Mouse (Mus musculus): Measurements from ENCODE around the gene Hes2. TPM values are rescaled to one million over a fixed set of nuclear protein-coding genes. Genes with fewer than 3 reads are reported as not detected.

Gene Hes2
- total and polyA plus RNA-seq, 3 experiments, result 0.04 to 0.33 TPM; not detected in 1

DNA sequence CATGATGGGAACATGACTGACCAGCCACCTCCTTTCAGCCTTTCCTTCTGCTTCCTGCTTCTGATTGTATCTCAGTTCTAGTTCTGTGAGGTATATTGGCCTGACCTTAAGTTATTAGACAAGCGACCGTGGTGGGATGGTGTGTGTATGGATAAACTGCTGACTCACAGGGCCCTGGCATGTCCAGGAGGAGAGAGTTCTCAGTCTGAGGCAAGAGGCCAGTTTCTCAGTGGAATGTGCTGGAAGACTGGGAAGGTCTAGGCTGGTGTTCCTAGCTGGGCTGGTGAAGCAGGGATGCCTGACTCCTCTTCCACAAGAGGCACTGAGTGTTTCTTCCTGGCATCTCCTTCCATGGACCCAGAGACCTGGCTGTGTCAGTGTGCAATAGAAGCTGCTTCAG is 4.1 kb downstream of the Hes2 start:
- TF ChIP-seq TAL1 (conservative IDR thresholded peaks at IDR 0.05; ENCODE audit: low read depth, low read length), result no peak
- TF ChIP-seq CTCF (IDR thresholded peaks at IDR 0.05; ENCODE audit: low read depth, low read length), result no peak
- no peak for TF ChIP-seq POLR2AphosphoS5 (IDR thresholded peaks at IDR 0.05; ENCODE audit: insufficient replicate concordance, low read depth, low read length)
- no peak for TF ChIP-seq GATA2 (IDR thresholded peaks at IDR 0.05; ENCODE audit: borderline replicate concordance, low read depth, low read length)
- TF ChIP-seq GATA1 (IDR thresholded peaks at IDR 0.05; ENCODE audit: borderline replicate concordance, low read length), result no peak
- Histone ChIP-seq H3K4me3 (ENCODE audit: low read depth, low read length) (no peak overlapping the region), H3K4me1 (ENCODE audit: insufficient read depth, low read depth, low read length) (peaks cover 40% of the 10 kb centered on the region), H3K27me3 (ENCODE audit: insufficient read depth, low read length) (peaks cover 32% of the 10 kb centered on the region), H3K36me3 (replicated peaks) (no peaks in the 10 kb centered on the region), H3K9me3 (replicated peaks) (peaks cover 3% of the 10 kb centered on the region; the same call in 1 of the 2 replicates)
- ATAC-seq (ENCODE audit: extremely low read depth, insufficient number of reproducible peaks, low FRiP score, poor library complexity, severe bottlenecking) (no peak), DNase-seq (ENCODE audit: low spot score) (no peak)

GRCm38 (mm10) chr4:152165036-152165931 is 6.6 kb downstream of the Hes2 start:
- ATAC-seq (ENCODE audit: extremely low read depth, insufficient number of reproducible peaks, low FRiP score, poor library complexity, severe bottlenecking), result peak; percentile 56; the same call in 1 of the 2 replicates
- H3K27me3 ChIP-seq (ENCODE audit: insufficient read depth, low read length), result peaks cover 22% of the 10 kb centered on the region
- no peak for DNase-seq (ENCODE audit: low spot score)
- TF ChIP-seq CTCF (IDR thresholded peaks at IDR 0.05; ENCODE audit: low read depth, low read length) (peak; percentile 86), POLR2AphosphoS5 (IDR thresholded peaks at IDR 0.05; ENCODE audit: insufficient replicate concordance, low read depth, low read length) (no peak), GATA2 (IDR thresholded peaks at IDR 0.05; ENCODE audit: borderline replicate concordance, low read depth, low read length) (no peak), GATA1 (IDR thresholded peaks at IDR 0.05; ENCODE audit: borderline replicate concordance, low read length) (no peak), TAL1 (conservative IDR thresholded peaks at IDR 0.05; ENCODE audit: low read depth, low read length) (no peak)
- H3K9me3 ChIP-seq (replicated peaks), result peaks cover 3% of the 10 kb centered on the region; the same call in 1 of the 2 replicates
- no peak overlapping the region; the same call in 1 of the 2 replicates for H3K4me3 ChIP-seq (ENCODE audit: low read depth, low read length)
- H3K4me1 ChIP-seq (ENCODE audit: insufficient read depth, low read depth, low read length), result peaks cover 18% of the 10 kb centered on the region
- no peaks in the 10 kb centered on the region for H3K36me3 ChIP-seq (replicated peaks)

- peaks cover 6% of the 10 kb centered on the region; the same call in 1 of the 2 replicates for H3K9me3 ChIP-seq (replicated peaks)
- DNase-seq (ENCODE audit: low spot score), result no peak
- no peak for ATAC-seq (ENCODE audit: extremely low read depth, insufficient number of reproducible peaks, low FRiP score, poor library complexity, severe bottlenecking)
- H3K27me3 ChIP-seq (ENCODE audit: insufficient read depth, low read length), result peaks cover 12% of the 10 kb centered on the region; the same call in 1 of the 2 replicates
- no peaks in the 10 kb centered on the region for H3K36me3 ChIP-seq (replicated peaks)
- peaks cover 14% of the 10 kb centered on the region for H3K4me1 ChIP-seq (ENCODE audit: insufficient read depth, low read depth, low read length)
- H3K4me3 ChIP-seq (ENCODE audit: low read depth, low read length), result no peak overlapping the region
- TF ChIP-seq POLR2AphosphoS5 (IDR thresholded peaks at IDR 0.05; ENCODE audit: insufficient replicate concordance, low read depth, low read length), result no peak
- TF ChIP-seq GATA1 (IDR thresholded peaks at IDR 0.05; ENCODE audit: borderline replicate concordance, low read length), result no peak
- TF ChIP-seq GATA2 (IDR thresholded peaks at IDR 0.05; ENCODE audit: borderline replicate concordance, low read depth, low read length), result no peak
- no peak for TF ChIP-seq CTCF (IDR thresholded peaks at IDR 0.05; ENCODE audit: low read depth, low read length)
- TF ChIP-seq TAL1 (conservative IDR thresholded peaks at IDR 0.05; ENCODE audit: low read depth, low read length), result no peak
Measured at GRCm38 (mm10) chr4:152168052-152168451, 9.4 kb downstream of the Hes2 start.

- TF ChIP-seq GATA2 (IDR thresholded peaks at IDR 0.05; ENCODE audit: borderline replicate concordance, low read depth, low read length) (no peak), GATA1 (IDR thresholded peaks at IDR 0.05; ENCODE audit: borderline replicate concordance, low read length) (no peak), TAL1 (conservative IDR thresholded peaks at IDR 0.05; ENCODE audit: low read depth, low read length) (no peak), POLR2AphosphoS5 (IDR thresholded peaks at IDR 0.05; ENCODE audit: insufficient replicate concordance, low read depth, low read length) (no peak), CTCF (IDR thresholded peaks at IDR 0.05; ENCODE audit: low read depth, low read length) (no peak)
- Histone ChIP-seq H3K36me3 (replicated peaks) (no peaks in the 10 kb centered on the region), H3K4me3 (ENCODE audit: low read depth, low read length) (no peak overlapping the region), H3K4me1 (ENCODE audit: insufficient read depth, low read depth, low read length) (peaks cover 14% of the 10 kb centered on the region), H3K27me3 (ENCODE audit: insufficient read depth, low read length) (peaks cover 12% of the 10 kb centered on the region; the same call in 1 of the 2 replicates), H3K9me3 (replicated peaks) (peaks cover 6% of the 10 kb centered on the region)
- ATAC-seq (ENCODE audit: extremely low read depth, insufficient number of reproducible peaks, low FRiP score, poor library complexity, severe bottlenecking), result no peak
- DNase-seq (ENCODE audit: low spot score), result no peak
Measured at GRCm38 (mm10) chr4:152169103-152169502, 10.4 kb downstream of the Hes2 start.

- TF ChIP-seq GATA1 (IDR thresholded peaks at IDR 0.05; ENCODE audit: borderline replicate concordance, low read length) (no peak), POLR2AphosphoS5 (IDR thresholded peaks at IDR 0.05; ENCODE audit: insufficient replicate concordance, low read depth, low read length) (no peak), TAL1 (conservative IDR thresholded peaks at IDR 0.05; ENCODE audit: low read depth, low read length) (no peak), CTCF (IDR thresholded peaks at IDR 0.05; ENCODE audit: low read depth, low read length) (no peak), GATA2 (IDR thresholded peaks at IDR 0.05; ENCODE audit: borderline replicate concordance, low read depth, low read length) (no peak)
- Histone ChIP-seq H3K4me3 (ENCODE audit: low read depth, low read length) (no peak overlapping the region), H3K4me1 (ENCODE audit: insufficient read depth, low read depth, low read length) (peaks cover 9% of the 10 kb centered on the region), H3K27me3 (ENCODE audit: insufficient read depth, low read length) (peaks cover 12% of the 10 kb centered on the region; the same call in 1 of the 2 replicates), H3K9me3 (replicated peaks) (peaks cover 6% of the 10 kb centered on the region), H3K36me3 (replicated peaks) (no peaks in the 10 kb centered on the region)
- ATAC-seq (ENCODE audit: extremely low read depth, insufficient number of reproducible peaks, low FRiP score, poor library complexity, severe bottlenecking), result no peak
- no peak for DNase-seq (ENCODE audit: low spot score)
Measured at GRCm38 (mm10) chr4:152170286-152170685, 11.6 kb downstream of the Hes2 start.

DNA sequence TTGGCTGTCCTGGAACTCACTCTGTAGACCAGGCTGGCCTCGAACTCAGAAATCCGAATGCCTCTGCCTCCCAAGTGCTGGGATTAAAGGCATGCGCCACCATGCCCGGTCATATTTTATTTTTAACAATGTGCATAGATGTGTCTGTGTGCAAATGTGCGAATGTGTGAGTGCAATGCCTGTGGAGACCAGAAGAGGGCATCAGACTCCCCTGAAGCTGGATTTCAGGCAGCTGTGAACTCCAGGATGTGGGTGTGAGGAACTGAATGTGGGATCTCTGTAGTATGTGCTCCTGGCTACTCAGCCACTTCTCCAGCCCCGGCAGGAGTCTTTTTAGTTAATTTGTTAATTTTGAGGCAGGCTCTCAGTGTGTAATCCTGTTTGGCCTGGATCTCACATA is 12.9 kb downstream of the Hes2 start:
- DNase-seq (ENCODE audit: low spot score) (no peak), ATAC-seq (ENCODE audit: extremely low read depth, insufficient number of reproducible peaks, low FRiP score, poor library complexity, severe bottlenecking) (no peak)
- peaks cover 12% of the 10 kb centered on the region; the same call in 1 of the 2 replicates for H3K27me3 ChIP-seq (ENCODE audit: insufficient read depth, low read length)
- H3K4me1 ChIP-seq (ENCODE audit: insufficient read depth, low read depth, low read length), result peaks cover 11% of the 10 kb centered on the region
- H3K4me3 ChIP-seq (ENCODE audit: low read depth, low read length), result no peak overlapping the region
- H3K36me3 ChIP-seq (replicated peaks), result no peaks in the 10 kb centered on the region
- TF ChIP-seq CTCF (IDR thresholded peaks at IDR 0.05; ENCODE audit: low read depth, low read length) (peak; percentile 47; the same call in 1 of the 2 replicates), GATA2 (IDR thresholded peaks at IDR 0.05; ENCODE audit: borderline replicate concordance, low read depth, low read length) (no peak)
- H3K9me3 ChIP-seq (replicated peaks), result peaks cover 6% of the 10 kb centered on the region

All from G1E (cell line).